Mouse (Mus musculus) thymus, postnatal 36 days (tissue): ENCODE results near the gene Krt24.
A peak's percentile ranks its signal among the peaks of the same experiment; 100 is the strongest.
"Not testable (repeated sequence)": the region's sequence is repeated elsewhere in the genome, so short reads cannot be mapped to it uniquely, and the experiment has no call there.

Experiments
- DNase-seq, 2 experiments: peaks; one replicate each; pipeline ENCODE4 v3.0.0; 2022; ENCODE audit warnings: mixed read lengths in 2 of 2

Gene Krt24

DNA sequence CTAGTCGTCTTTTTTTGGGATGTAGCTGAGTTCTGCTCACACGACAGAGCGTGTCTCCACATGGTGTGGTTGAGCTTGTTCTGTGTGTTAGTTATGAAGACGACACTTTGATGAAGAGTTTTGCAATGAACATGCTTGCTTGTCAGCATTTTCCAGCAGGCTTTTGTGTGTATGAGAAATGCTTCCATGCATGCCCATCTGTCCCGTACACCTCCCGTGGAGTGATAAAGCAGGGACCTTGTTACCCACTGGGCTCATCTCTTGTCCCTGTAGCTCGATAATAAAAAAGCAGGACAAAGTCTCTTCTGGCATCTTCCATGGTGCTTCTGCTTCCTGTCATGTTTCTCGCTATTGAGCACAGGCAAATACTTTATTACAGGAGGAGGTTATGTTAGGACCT, 32.4 kb downstream of the Krt24 start:
- DNase-seq: no peak

DNA sequence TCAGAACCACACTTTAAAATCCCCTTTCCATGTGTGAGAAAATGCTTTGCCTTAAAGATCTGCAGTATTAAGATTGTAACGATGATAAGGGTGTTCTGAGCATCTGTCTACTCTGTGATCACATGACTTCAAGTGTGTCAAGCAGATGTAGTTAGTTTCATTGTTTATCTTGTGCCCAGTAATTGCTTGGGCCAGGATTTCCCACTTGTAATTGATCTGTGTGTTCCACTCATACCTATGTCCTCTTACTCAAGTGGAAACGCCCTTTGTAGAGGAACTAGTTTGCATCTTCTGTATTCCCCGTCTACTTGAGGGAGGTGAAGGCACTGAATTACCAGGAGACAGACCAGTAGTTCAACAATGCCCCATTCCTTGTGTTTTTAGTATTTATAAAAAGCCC, 34.4 kb downstream of the Krt24 start:
- no peak for DNase-seq

GRCm38 (mm10) chr11:99250241-99250640, 34.8 kb downstream of the Krt24 start:
- no peak for DNase-seq

DNA sequence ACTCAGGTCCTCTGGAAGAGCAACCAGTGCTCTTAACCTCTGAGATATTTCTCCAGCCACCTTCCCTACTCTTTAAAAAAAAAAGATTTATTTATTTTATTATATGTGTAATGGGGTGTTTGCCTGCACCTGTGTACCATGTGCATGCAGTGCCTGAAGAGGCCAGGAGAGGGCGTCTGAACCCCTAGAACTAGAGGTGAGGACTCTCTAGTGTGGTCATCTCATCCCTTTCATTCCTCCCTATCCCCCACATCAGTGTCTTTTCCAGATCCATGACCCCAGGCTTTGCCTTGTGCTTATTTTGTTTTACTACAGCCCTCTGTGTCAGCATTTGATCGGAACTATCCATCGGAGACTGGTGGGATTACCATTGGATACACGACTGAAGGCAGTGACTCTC, 35.9 kb downstream of the Krt24 start:
- peak in 1 of 2 experiments; percentile 19 for DNase-seq

DNA sequence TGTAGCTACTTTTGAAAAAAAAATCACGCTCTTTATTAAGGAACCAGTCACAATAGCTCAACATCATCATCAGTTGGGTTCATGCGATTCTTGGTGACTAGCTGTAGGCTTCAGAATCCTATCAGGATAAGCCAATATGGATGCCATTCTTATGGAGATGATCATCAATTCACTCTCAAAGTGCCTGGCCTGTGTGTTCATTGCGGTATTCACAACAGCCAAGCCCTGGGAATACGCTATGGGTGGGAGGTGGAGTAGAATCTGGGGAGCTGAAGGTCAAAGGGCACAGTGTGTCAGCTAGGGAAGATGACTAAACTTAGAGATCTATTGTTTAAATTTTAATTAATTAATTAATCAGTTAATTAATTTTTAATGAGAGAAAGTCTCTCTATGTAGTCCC, 37.1 kb downstream of the Krt24 start:
- DNase-seq: no peak

DNA sequence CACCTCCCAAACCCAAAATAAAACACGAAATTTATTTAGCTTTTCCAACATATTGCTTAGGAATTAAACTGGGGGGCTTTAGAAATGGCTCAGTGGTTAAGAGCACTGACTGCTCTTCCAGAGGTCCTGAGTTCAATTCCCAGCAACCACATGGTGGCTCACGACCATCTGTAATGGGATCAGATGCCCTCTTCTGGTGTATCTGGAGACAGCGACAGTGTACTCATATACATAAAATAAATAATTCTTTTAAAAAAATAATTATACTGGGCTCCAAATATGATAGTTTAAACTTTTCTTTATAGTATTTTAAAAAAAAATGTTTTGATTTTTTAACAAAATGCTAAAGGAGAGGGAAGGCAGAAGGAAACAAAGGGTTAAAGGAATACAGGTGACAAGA, 40.5 kb downstream of the Krt24 start:
- not testable (repeated sequence) for DNase-seq

DNA sequence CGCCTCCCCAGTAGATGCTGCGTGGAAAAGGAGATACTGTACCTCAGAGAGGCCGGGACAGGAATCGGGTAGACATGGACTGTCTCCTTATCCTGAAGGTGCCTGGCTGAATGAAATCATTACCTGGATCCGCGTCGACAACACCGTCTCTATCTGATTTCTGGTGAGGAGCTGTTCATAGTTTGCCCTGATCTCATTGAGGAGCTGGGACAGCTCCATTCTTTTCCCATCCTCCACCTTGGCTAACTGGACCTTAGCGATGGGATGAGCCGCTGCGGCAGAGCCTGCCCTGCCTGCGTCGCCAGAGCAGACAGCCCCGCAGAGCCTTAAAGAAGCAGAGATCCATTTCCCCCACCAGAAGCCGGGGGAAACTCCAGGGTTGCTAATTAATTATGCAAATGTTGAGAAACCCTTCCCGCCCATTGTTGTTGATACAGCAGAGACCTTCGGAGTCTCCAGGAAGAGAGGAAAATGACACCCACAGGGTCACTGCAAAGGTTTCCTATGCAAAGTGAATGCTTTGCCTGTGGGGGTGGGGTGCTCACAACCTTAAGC, 41.2 kb downstream of the Krt24 start, which contains the start of gene Krt222:
Gene Krt222 (minus strand): TSS at position 266 of the 555 bp plus-strand sequence.
- DNase-seq: no peak

- no peak for DNase-seq
These were observed 41.8 kb downstream of the Krt24 start for GRCm38 (mm10) chr11:99243200-99243819.

GRCm38 (mm10) chr11:99242056-99242455, 43.0 kb downstream of the Krt24 start:
- DNase-seq: no peak

DNA sequence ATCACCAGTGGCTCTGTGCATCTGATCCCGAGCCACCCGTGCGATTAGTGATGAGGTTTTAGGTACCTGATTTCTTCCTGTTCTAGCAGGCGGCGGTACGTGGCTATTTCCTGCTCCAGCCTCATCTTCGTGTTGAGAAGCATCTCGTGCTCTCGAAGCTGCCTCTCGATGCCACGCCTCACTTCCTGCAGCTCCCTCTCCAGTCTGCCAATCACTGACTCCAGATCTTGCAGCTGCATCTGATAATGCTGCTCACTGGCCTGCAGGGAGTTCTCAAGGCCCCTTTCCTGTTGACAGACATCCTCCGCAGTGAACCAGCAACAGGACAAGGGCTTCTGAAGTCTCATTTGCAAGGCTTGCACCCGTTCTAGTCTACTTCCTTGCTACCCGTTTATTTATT, 46.6 kb downstream of the Krt24 start:
- peak; percentile 69 to 83 for DNase-seq

DNA sequence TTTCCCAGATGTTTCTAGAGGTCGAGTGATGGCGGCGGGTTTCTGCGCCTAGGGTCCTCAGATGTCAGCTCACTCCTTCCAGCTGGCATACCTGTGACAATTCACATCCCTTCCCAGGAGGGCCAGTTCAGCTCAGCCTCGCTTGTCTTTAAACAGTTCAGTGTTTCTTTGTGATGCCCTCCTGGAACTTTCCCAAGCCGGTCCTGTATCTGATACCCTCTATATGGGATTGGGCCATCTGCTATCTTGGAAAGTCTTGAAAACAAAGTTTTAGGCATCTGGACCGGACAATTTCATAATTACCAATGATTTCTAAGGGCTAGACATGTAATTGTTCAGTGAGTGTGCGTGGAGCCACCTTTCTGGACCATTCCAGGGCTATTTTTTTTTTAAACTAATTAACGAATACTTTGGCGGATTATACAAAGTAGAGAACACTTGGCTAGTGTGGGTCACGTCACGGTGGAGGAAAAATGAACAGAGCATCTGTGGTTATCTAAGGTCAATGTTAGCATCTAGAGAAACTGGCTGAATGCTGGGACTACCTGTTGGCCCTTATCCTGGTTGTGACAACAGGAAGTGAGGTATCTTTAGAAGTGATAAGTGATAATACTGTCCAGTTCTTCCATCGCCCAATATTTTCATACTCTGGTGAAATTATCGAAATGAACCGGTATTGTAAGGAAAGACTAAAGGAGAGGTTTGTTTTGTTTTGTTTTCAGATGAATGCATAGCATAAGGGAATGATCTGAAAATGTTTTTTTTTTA, 53.8 kb downstream of the Krt24 start:
- DNase-seq: no peak

- peak; percentile 79 to 80 for DNase-seq
These were observed 54.6 kb downstream of the Krt24 start, which contains the start of gene Smarce1 for GRCm38 (mm10) chr11:99230261-99231048. Smarce1 (minus strand) TSS chr11:99231017.
